Comparison of ENCODE assay signal across 9 mouse cellular contexts in the genomic region with DNA sequence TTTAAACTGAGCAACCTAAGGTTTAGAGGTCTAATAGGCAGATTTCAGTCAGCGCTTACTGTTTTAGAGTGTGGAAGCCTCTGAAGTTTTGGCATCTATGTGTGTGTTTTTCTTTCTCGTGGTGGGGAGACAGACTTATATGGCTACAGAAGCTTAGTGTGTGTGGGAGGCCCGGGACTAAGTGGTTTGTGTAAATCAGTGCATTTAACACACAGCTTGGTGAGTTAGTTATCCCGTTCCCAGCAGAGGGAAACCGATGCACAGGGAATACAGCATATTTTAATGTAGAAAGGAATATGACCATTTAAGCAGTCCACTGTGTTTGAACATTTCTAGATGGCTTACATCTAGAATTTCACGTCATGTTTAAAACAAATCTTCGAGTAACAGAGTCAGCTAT. TPM values are rescaled to one million over a fixed set of nuclear protein-coding genes. Genes with fewer than 3 reads are reported as not detected.
DNase-seq lines count a peak whose midpoint lies in the region; ATAC-seq and TF ChIP-seq lines count a peak whose summit lies in the region.
"Had no signal": no experiment of that assay in that cellular context is flagged by ENCODE, and none has a peak within 500 bp of the region (broad histone marks: within the 10 kb centered on the region; RNA-seq: fewer than 3 reads in every experiment).

No protein-coding gene starts in this region.

- H3K4me2 ChIP-seq in heart, embryonic 11.5 days = peak overlapping the region; percentile 80
- peak overlapping the region; percentile 60 for H3K4me2 ChIP-seq in forebrain, embryonic 16.5 days (ENCODE audit: low read length)
- H3K4me2 ChIP-seq in liver, embryonic 15.5 days = peak overlapping the region; percentile 97

- no peaks in the 10 kb centered on the region for H3K36me3 ChIP-seq in heart, embryonic 11.5 days (ENCODE audit: control insufficient read depth, insufficient read depth, low read length)
- H3K36me3 ChIP-seq in C2C12 (ENCODE audit: control insufficient read depth, insufficient read depth) = no peaks in the 10 kb centered on the region
- no peaks in the 10 kb centered on the region for H3K36me3 ChIP-seq in forebrain, embryonic 16.5 days (ENCODE audit: control insufficient read depth, insufficient read depth)
- no peaks in the 10 kb centered on the region for H3K36me3 ChIP-seq in liver, embryonic 15.5 days (replicated peaks)

- no peak for DNase-seq in heart, adult 11 months
- DNase-seq in retina, embryonic 14.5 days (ENCODE audit: low spot score) = no peak
- no peak for DNase-seq in kidney, postnatal 4 days
- DNase-seq in kidney, adult 8-10 months = no peak
- DNase-seq: cerebellum, adult 11-12 months had no signal

- H3K79me2 ChIP-seq in C2C12 (ENCODE audit: control insufficient read depth, insufficient read depth) = peaks cover 65% of the 10 kb centered on the region

- H3K4me1 ChIP-seq in heart, embryonic 11.5 days (ENCODE audit: control insufficient read depth, insufficient read depth, low read length) = peaks cover 31% of the 10 kb centered on the region
- peaks cover 7% of the 10 kb centered on the region for H3K4me1 ChIP-seq in forebrain, embryonic 16.5 days (replicated peaks; ENCODE audit: control insufficient read depth, insufficient read depth, low read length)
- H3K4me1 ChIP-seq in liver, embryonic 15.5 days (replicated peaks) = peaks cover 20% of the 10 kb centered on the region

- H3K9ac ChIP-seq in heart, embryonic 11.5 days (ENCODE audit: low read depth, low read length) = peak overlapping the region; percentile 93
- no peak overlapping the region for H3K9ac ChIP-seq in forebrain, embryonic 16.5 days (replicated peaks; ENCODE audit: low read depth, low read length)
- H3K9ac ChIP-seq in liver, embryonic 15.5 days = 0 out of 2 replicates have a peak overlapping the region, but pooled peaks have one; percentile 71

- peak overlapping the region; percentile 86 for H3K27ac ChIP-seq in heart, embryonic 11.5 days (ENCODE audit: low read depth, low read length)
- H3K27ac ChIP-seq in forebrain, embryonic 16.5 days (ENCODE audit: low read length) = no peak overlapping the region
- no peak overlapping the region for H3K27ac ChIP-seq in liver, embryonic 15.5 days (replicated peaks)

- ATAC-seq in heart, embryonic 11.5 days (replicated peaks; ENCODE audit: insufficient number of reproducible peaks, low FRiP score, low TSS enrichment) = no peak
- ATAC-seq in forebrain, embryonic 16.5 days = no peak
- ATAC-seq in liver, embryonic 15.5 days (ENCODE audit: insufficient read depth) = no peak

- H3K27me3 ChIP-seq in heart, embryonic 11.5 days (ENCODE audit: control insufficient read depth, insufficient read depth, low read length) = no peaks in the 10 kb centered on the region
- no peaks in the 10 kb centered on the region for H3K27me3 ChIP-seq in C2C12 (ENCODE audit: control insufficient read depth, insufficient read depth, insufficient read length)
- no peaks in the 10 kb centered on the region for H3K27me3 ChIP-seq in forebrain, embryonic 16.5 days (replicated peaks; ENCODE audit: control insufficient read depth, insufficient read depth, low read length)
- peaks cover 60% of the 10 kb centered on the region for H3K27me3 ChIP-seq in liver, embryonic 15.5 days

- peak overlapping the region; percentile 89 for H3K4me3 ChIP-seq in heart, embryonic 11.5 days (ENCODE audit: low read depth, low read length)
- peak overlapping the region; percentile 80 for H3K4me3 ChIP-seq in C2C12 (ENCODE audit: insufficient read depth, poor library complexity, severe bottlenecking)
- H3K4me3 ChIP-seq in forebrain, embryonic 16.5 days (replicated peaks; ENCODE audit: low read length) = peak overlapping the region; percentile 99
- peak overlapping the region; percentile 78 for H3K4me3 ChIP-seq in liver, embryonic 15.5 days (replicated peaks)

- no peaks in the 10 kb centered on the region for H3K9me3 ChIP-seq in heart, embryonic 11.5 days (replicated peaks; ENCODE audit: control insufficient read depth, low read length)
- H3K9me3 ChIP-seq in forebrain, embryonic 16.5 days (ENCODE audit: control insufficient read depth, low read length) = no peaks in the 10 kb centered on the region
- H3K9me3 ChIP-seq in liver, embryonic 15.5 days (replicated peaks) = no peaks in the 10 kb centered on the region

- no peak for TF ChIP-seq CTCF in C2C12 (IDR thresholded peaks at IDR 0.05; ENCODE audit: control insufficient read depth, insufficient read depth, insufficient read length)

- peaks cover 58% of the 10 kb centered on the region for H3K79me3 ChIP-seq in C2C12 (ENCODE audit: low read depth)

- WGBS in heart, embryonic 11.5 days (ENCODE audit: insufficient replicate concordance) = 40% methylated on average over 7 of the region's 7 CpGs
- WGBS in forebrain, embryonic 16.5 days = 39% methylated on average over 7 of the region's 7 CpGs
- 58% methylated on average over 7 of the region's 7 CpGs for WGBS in liver, embryonic 15.5 days (ENCODE audit: insufficient replicate concordance)

- H3ac ChIP-seq in C2C12 (ENCODE audit: control insufficient read depth, insufficient read length, low read depth) = no peak overlapping the region

TF ChIP-seq in C2C12, 6 proteins besides CTCF, POLR2A, EP300 and RAD21:
- TF ChIP-seq CEBPB (IDR thresholded peaks at IDR 0.05; ENCODE audit: low read depth) (no peak), USF1 (IDR thresholded peaks at IDR 0.05; ENCODE audit: low read depth) (no peak), MYOG (IDR thresholded peaks at IDR 0.05; ENCODE audit: control insufficient read depth, extremely low read depth, insufficient read length) (no peak), MYOD1 (IDR thresholded peaks at IDR 0.05; ENCODE audit: control insufficient read depth, insufficient read length, low read depth) (no peak), FOSL1 (IDR thresholded peaks at IDR 0.05; ENCODE audit: insufficient read depth, low read length, poor library complexity, severe bottlenecking) (no peak), MAX (IDR thresholded peaks at IDR 0.05) (no peak)

RNA-seq across cellular contexts. Expression of a gene that starts 1.6 kb away (rescaled TPM):
- polyA plus RNA-seq in heart, embryonic 11.5 days (2014; fragmentation: Nextera tagmentation; extraction: Ambion mirVana) = 19.0 and 19.6 TPM in 2 replicates
- 14.1 TPM for polyA plus RNA-seq in C2C12 (2012; fragmentation: generic; extraction: Trizol)
- polyA plus RNA-seq in forebrain, embryonic 16.5 days (2015; fragmentation: Nextera tagmentation; extraction: Ambion mirVana) = 4.0 and 4.4 TPM in 2 replicates
- polyA plus RNA-seq in liver, embryonic 15.5 days (2015; fragmentation: Nextera tagmentation; extraction: Ambion mirVana) = 0.76 and 1.2 TPM in 2 replicates
